Mouse (Mus musculus) limb, embryonic 15.5 days (tissue): ENCODE measurements around the gene Il17rc. TPM values are rescaled to one million over a fixed set of nuclear protein-coding genes. Genes with fewer than 3 reads are reported as not detected.

ENCODE experiments used
- ATAC-seq: fragments of 200-750 bp; cut with Nextera tagmentation; 2 replicates; pipeline ENCODE4 v1.8.0; 2017; ENCODE audit warnings: low read depth, moderate TSS enrichment; ENCODE audit not compliant: insufficient number of reproducible peaks, low FRiP score, low TSS enrichment
- H3K27ac ChIP-seq: fragments of 300-500 bp; sonication (generic); 2 replicates; pipeline ENCODE4 v1.5.1; 2015; ENCODE audit warnings: moderate library complexity, mild to moderate bottlenecking, inconsistent platforms
- H3K27me3 ChIP-seq: fragments of 300-500 bp; sonication (generic); 2 replicates; pipeline ENCODE4 v1.6.1; 2015; ENCODE audit warnings: inconsistent platforms
- H3K36me3 ChIP-seq: fragments of 300-500 bp; sonication (generic); 2 replicates; pipeline ENCODE4 v1.6.1; 2015; ENCODE audit warnings: inconsistent platforms
- H3K4me1 ChIP-seq: fragments of 300-500 bp; sonication (generic); 2 replicates; pipeline ENCODE4 v1.6.1; 2015; ENCODE audit warnings: inconsistent platforms
- H3K4me2 ChIP-seq: fragments of 300-500 bp; sonication (generic); 2 replicates; pipeline ENCODE4 v1.6.1; 2015; ENCODE audit warnings: mild to moderate bottlenecking, inconsistent platforms
- H3K4me3 ChIP-seq: fragments of 300-500 bp; sonication (generic); 2 replicates; pipeline ENCODE4 v1.5.1; 2015; ENCODE audit warnings: mild to moderate bottlenecking, inconsistent platforms
- H3K9ac ChIP-seq: fragments of 300-500 bp; sonication (generic); 2 replicates; pipeline ENCODE4 v1.6.1; 2015; ENCODE audit warnings: inconsistent platforms
- H3K9me3 ChIP-seq: fragments of 300-500 bp; sonication (generic); 2 replicates; pipeline ENCODE4 v1.6.1; 2016; ENCODE audit warnings: inconsistent platforms
- WGBS: fragments of 180-500 bp; shearing (Covaris S2); methylation state at CpG from one replicate; pipeline ENCODE4 v1.1.7; 2015; 5-methylcytosine and 5-hydroxymethylcytosine counted together
- microRNA-seq: library from miRNA; unstranded; fragments of <30 nt; microRNA quantifications from one replicate; pipeline ENCODE4, GENCODE M21; 2016
- polyA plus RNA-seq: library from polyadenylated mRNA; unstranded; fragments of >200 nt; fragmentation: Nextera tagmentation; extraction: Ambion mirVana; gene quantifications from 2 replicates; pipeline ENCODE4 v1.2.1, GENCODE M21; 2015

Gene Il17rc
- polyA plus RNA-seq, 1 experiment from 2014 or later = 63.5 TPM

DNA sequence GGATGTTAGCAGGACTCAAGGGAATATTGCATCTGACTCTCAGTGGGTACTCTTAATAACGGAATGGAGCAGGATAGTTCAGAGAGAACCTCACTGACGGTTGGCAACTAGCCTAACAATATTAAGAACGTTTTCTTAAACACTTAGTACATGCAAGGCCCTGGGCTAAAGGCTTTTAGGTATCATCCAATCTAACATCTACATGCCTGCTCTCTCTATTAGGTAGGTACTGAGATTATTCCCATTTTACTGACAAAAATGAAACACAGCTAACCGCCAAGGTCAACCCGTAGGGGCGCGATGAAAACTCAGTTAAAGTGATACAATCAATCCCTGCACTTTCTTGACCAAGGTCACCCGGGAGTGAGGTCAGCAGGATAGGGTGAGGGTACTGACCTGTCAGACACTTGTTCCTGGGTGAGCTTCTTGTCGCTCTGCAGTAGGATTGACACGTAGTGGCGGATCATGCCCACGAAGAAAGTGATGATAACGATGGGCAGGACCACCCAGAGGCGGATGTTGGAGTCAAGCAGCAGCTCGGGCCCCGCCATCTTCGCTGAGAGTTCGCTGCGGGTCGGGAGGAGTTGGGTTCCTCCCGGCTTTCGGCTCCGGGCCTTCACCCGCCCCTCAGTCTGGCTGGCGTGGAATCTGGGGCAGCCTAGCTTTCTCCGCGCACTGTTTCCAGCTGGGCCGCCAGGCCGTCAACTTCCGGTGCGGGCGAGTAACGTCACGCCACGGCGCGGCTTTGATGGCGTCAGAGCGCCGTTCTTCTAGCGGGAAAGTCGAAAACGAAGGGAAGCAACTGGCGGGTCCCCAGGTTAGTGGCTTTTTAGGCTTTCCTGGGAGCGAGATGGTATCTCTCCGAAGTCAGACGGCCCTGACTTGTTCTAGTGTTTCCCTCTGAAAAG, 60.0 kb downstream of the Il17rc start, which contains the start of the genes Emc3 and Fancd2:
TSS of gene Emc3 (minus strand) at position 721 of the 908 bp plus-strand sequence.
TSS of gene Fancd2 (plus strand) at position 751 of the 908 bp plus-strand sequence.
- H3K27ac ChIP-seq = peak within 1 kb of the TSS; percentile 80
- no peaks in the 10 kb centered on the region for H3K27me3 ChIP-seq
- H3K4me1 ChIP-seq = peaks cover 11% of the 10 kb centered on the region
- under 1% methylated on average over 47 of the region's 47 CpGs for WGBS
- H3K4me3 ChIP-seq = peak within 1 kb of the TSS; percentile 92
- ATAC-seq = peak; percentile 78
- peak within 1 kb of the TSS; percentile 75 for H3K9ac ChIP-seq
- H3K36me3 ChIP-seq = peaks cover 4% of the 10 kb centered on the region; the same call in 1 of the 2 replicates
- peak within 1 kb of the TSS; percentile 48 for H3K4me2 ChIP-seq
- H3K9me3 ChIP-seq = no peaks in the 10 kb centered on the region

DNA sequence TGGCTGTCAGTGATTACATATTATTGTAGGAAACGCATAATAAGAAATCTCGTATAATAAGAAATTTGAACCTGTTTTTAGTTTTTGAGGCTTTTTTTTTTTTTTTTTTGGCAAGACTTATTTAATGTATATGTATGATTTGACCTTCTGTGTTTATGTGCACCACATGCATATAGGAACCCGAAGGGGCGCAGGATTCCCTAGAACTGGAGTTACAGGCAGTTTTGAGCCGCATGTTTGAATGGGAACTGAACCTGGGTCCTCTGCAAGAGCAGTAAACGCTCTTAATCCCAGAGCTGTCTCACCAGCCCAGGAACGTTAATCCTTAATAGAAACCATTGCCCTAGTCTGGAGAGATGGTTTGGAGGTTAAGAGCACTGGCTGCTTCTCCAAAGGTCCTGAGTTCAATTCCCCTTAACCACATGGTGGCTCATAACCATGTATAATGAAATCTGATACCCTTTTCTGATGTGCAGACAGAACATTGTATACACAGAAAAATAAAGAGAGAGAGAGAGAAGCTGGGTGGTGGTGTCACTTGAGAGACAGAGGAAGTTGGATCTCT, 60.7 kb downstream of the Il17rc start:
- ATAC-seq = no peak
- 7% methylated on average over 7 of the region's 7 CpGs for WGBS
- peaks cover 11% of the 10 kb centered on the region for H3K4me1 ChIP-seq

More for the DNA sequence above, 60.7 kb downstream of the Il17rc start:
- H3K4me2 ChIP-seq = peak overlapping the region; percentile 48
- peak overlapping the region; percentile 75 for H3K9ac ChIP-seq
- peak overlapping the region; percentile 92 for H3K4me3 ChIP-seq
- H3K36me3 ChIP-seq = no peaks in the 10 kb centered on the region
- no peaks in the 10 kb centered on the region for H3K27me3 ChIP-seq
- no peaks in the 10 kb centered on the region for H3K9me3 ChIP-seq
- H3K27ac ChIP-seq = peak overlapping the region; percentile 80

Small RNA genes lying within 50 kb of the gene (microRNA-seq; reads per million reads assigned to microRNA genes)
- gene Gm23365 (not detected), gene Gm24387 (not detected)

Other genes with a start within 250 kb of the Il17rc start
- 29.1 and 29.7 TPM in 2 replicates for gene Mtmr14, start 233.6 kb upstream of the Il17rc start, polyA plus RNA-seq
- gene Cpne9, start 189.1 kb upstream of the Il17rc start, polyA plus RNA-seq = 0.10 and 0.20 TPM in 2 replicates
- 15.1 and 16.1 TPM in 2 replicates for gene Brpf1, start 164.3 kb upstream of the Il17rc start, polyA plus RNA-seq
- 10.6 and 10.7 TPM in 2 replicates for gene Ogg1, start 144.5 kb upstream of the Il17rc start, polyA plus RNA-seq
- gene Camk1, start 127.4 kb upstream of the Il17rc start, polyA plus RNA-seq = 91.4 and 91.7 TPM in 2 replicates
- 45.1 and 48.7 TPM in 2 replicates for gene Tada3, start 93.5 kb upstream of the Il17rc start, polyA plus RNA-seq
- gene Arpc4, start 93.3 kb upstream of the Il17rc start, polyA plus RNA-seq = 392 and 399 TPM in 2 replicates
- 4.4 and 5.6 TPM in 2 replicates for gene Ttll3, start 82.2 kb upstream of the Il17rc start, polyA plus RNA-seq
- 20.4 and 21.3 TPM in 2 replicates for gene Rpusd3, start 52.1 kb upstream of the Il17rc start, polyA plus RNA-seq
- 0.63 TPM in 1 of 2 replicates, not detected in the other for gene Cidec, start 35.7 kb upstream of the Il17rc start, polyA plus RNA-seq
- 85.0 and 88.5 TPM in 2 replicates for gene Jagn1, start 28.9 kb upstream of the Il17rc start, polyA plus RNA-seq
- 8.9 and 9.7 TPM in 2 replicates for gene Il17re, start 12.9 kb upstream of the Il17rc start, polyA plus RNA-seq
- gene Creld1, start 11.9 kb downstream of the Il17rc start, polyA plus RNA-seq = 22.1 and 27.2 TPM in 2 replicates
- gene Prrt3, start 30.5 kb downstream of the Il17rc start, polyA plus RNA-seq = 0.44 and 0.61 TPM in 2 replicates
- 106 and 110 TPM in 2 replicates for gene Emc3, start 60.2 kb downstream of the Il17rc start, polyA plus RNA-seq
- gene Fancd2, start 60.3 kb downstream of the Il17rc start, polyA plus RNA-seq = 5.9 and 6.6 TPM in 2 replicates
- not detected in 2 replicates for gene Fancd2os, start 129.3 kb downstream of the Il17rc start, polyA plus RNA-seq
- 222 and 231 TPM in 2 replicates for gene Brk1, start 133.3 kb downstream of the Il17rc start, polyA plus RNA-seq
- gene Vhl, start 152.5 kb downstream of the Il17rc start, polyA plus RNA-seq = 41.4 and 44.3 TPM in 2 replicates
- gene Irak2, start 167.0 kb downstream of the Il17rc start, polyA plus RNA-seq = 4.1 and 4.6 TPM in 2 replicates
- 0.61 and 0.63 TPM in 2 replicates for gene Tatdn2, start 225.6 kb downstream of the Il17rc start, polyA plus RNA-seq
- gene Ghrl, start 248.5 kb downstream of the Il17rc start, polyA plus RNA-seq = 0.30 and 0.42 TPM in 2 replicates